Mouse (Mus musculus): ENCODE measurements around the gene Camkmt.

Gene Camkmt

GRCm38 (mm10) chr17:85170541-85171255 lies 80.3 kb downstream of the Camkmt start:
- no peak for DNase-seq (ENCODE audit: low spot score)

GRCm38 (mm10) chr17:85171951-85172350 lies 81.6 kb downstream of the Camkmt start:
- DNase-seq (ENCODE audit: low spot score), result no peak

GRCm38 (mm10) chr17:85177231-85177630 lies 86.9 kb downstream of the Camkmt start:
- no peak for DNase-seq (ENCODE audit: low spot score)

- no peak for DNase-seq (ENCODE audit: low spot score)
Measured at GRCm38 (mm10) chr17:85180471-85181060, 90.2 kb downstream of the Camkmt start.

GRCm38 (mm10) chr17:85189227-85190127 lies 99.1 kb downstream of the Camkmt start:
- DNase-seq (ENCODE audit: low spot score), result peak; percentile 87

GRCm38 (mm10) chr17:85190128-85190435 lies 99.7 kb downstream of the Camkmt start:
- no peak for DNase-seq (ENCODE audit: low spot score)

- DNase-seq (ENCODE audit: low spot score), result no peak
Measured at GRCm38 (mm10) chr17:85193294-85193693, 102.9 kb downstream of the Camkmt start.

- no peak for DNase-seq (ENCODE audit: low spot score)
Measured at GRCm38 (mm10) chr17:85198781-85199180, 108.4 kb downstream of the Camkmt start.

- DNase-seq (ENCODE audit: low spot score), result no peak
Measured at GRCm38 (mm10) chr17:85199321-85199720, 109.0 kb downstream of the Camkmt start.

- DNase-seq (ENCODE audit: low spot score), result no peak
Measured at GRCm38 (mm10) chr17:85218054-85218453, 127.7 kb downstream of the Camkmt start.

GRCm38 (mm10) chr17:85242109-85242508 lies 151.8 kb downstream of the Camkmt start:
- no peak for DNase-seq (ENCODE audit: low spot score)

GRCm38 (mm10) chr17:85248962-85249361 lies 158.6 kb downstream of the Camkmt start:
- no peak for DNase-seq (ENCODE audit: low spot score)

- no peak for DNase-seq (ENCODE audit: low spot score)
Measured at GRCm38 (mm10) chr17:85249744-85250143, 159.4 kb downstream of the Camkmt start.

GRCm38 (mm10) chr17:85256930-85257329 lies 166.6 kb downstream of the Camkmt start:
- no peak for DNase-seq (ENCODE audit: low spot score)

- no peak for DNase-seq (ENCODE audit: low spot score)
Measured at GRCm38 (mm10) chr17:85257348-85257747, 167.0 kb downstream of the Camkmt start.

- no peak for DNase-seq (ENCODE audit: low spot score)
Measured at GRCm38 (mm10) chr17:85258703-85259341, 168.5 kb downstream of the Camkmt start.

- no peak for DNase-seq (ENCODE audit: low spot score)
Measured at GRCm38 (mm10) chr17:85266831-85267422, 176.6 kb downstream of the Camkmt start.

GRCm38 (mm10) chr17:85271466-85272175 lies 181.3 kb downstream of the Camkmt start:
- DNase-seq (ENCODE audit: low spot score), result no peak

- DNase-seq (ENCODE audit: low spot score), result no peak
Measured at GRCm38 (mm10) chr17:85279720-85280119, 189.4 kb downstream of the Camkmt start.

- no peak for DNase-seq (ENCODE audit: low spot score)
Measured at GRCm38 (mm10) chr17:85282447-85282846, 192.1 kb downstream of the Camkmt start.

GRCm38 (mm10) chr17:85291154-85291553 lies 200.8 kb downstream of the Camkmt start:
- no peak for DNase-seq (ENCODE audit: low spot score)
